Mouse (Mus musculus) cerebellum, postnatal 10 days (tissue): ENCODE results near the gene Kif1b.
"Not testable (repeated sequence)": the region's sequence is repeated elsewhere in the genome, so short reads cannot be mapped to it uniquely, and the experiment has no call there.

Source experiments
- DNase-seq, 2 experiments: peaks; one replicate each; pipeline ENCODE4 v3.0.0; 2021; ENCODE audit warnings: mixed read lengths in 2 of 2

The Kif1b gene

GRCm38 (mm10) chr4:149218476-149218875, 89.0 kb downstream of the Kif1b start:
- no peak for DNase-seq

GRCm38 (mm10) chr4:149215982-149216381, 91.5 kb downstream of the Kif1b start:
- DNase-seq: no peak

GRCm38 (mm10) chr4:149215397-149215796, 92.1 kb downstream of the Kif1b start:
- no peak for DNase-seq

GRCm38 (mm10) chr4:149214468-149214867, 93.0 kb downstream of the Kif1b start:
- not testable (repeated sequence) for DNase-seq

- DNase-seq: no peak
Measured at GRCm38 (mm10) chr4:149213466-149213865, 94.0 kb downstream of the Kif1b start.

GRCm38 (mm10) chr4:149211441-149211840, 96.1 kb downstream of the Kif1b start:
- DNase-seq: peak; percentile 26 to 46

GRCm38 (mm10) chr4:149202467-149202866, 105.0 kb downstream of the Kif1b start:
- DNase-seq: peak in 1 of 2 experiments; percentile 19

- DNase-seq: no peak
Measured at GRCm38 (mm10) chr4:149201110-149201509, 106.4 kb downstream of the Kif1b start.

- DNase-seq: no peak
Measured at GRCm38 (mm10) chr4:149197180-149197579, 110.3 kb downstream of the Kif1b start.

GRCm38 (mm10) chr4:149191103-149191502, 116.4 kb downstream of the Kif1b start:
- no peak for DNase-seq

- no peak for DNase-seq
Measured at GRCm38 (mm10) chr4:149188563-149188962, 118.9 kb downstream of the Kif1b start.

GRCm38 (mm10) chr4:149182755-149183154, 124.7 kb downstream of the Kif1b start:
- DNase-seq: peak; percentile 37 to 40

- DNase-seq: no peak
Measured at GRCm38 (mm10) chr4:149182192-149182591, 125.3 kb downstream of the Kif1b start.

- DNase-seq: no peak
Measured at GRCm38 (mm10) chr4:149179573-149179972, 127.9 kb downstream of the Kif1b start.

- DNase-seq: no peak
Measured at GRCm38 (mm10) chr4:149179160-149179559, 128.3 kb downstream of the Kif1b start.

GRCm38 (mm10) chr4:149178328-149178727, 129.2 kb downstream of the Kif1b start:
- no peak for DNase-seq

- DNase-seq: no peak
Measured at GRCm38 (mm10) chr4:149177046-149177445, 130.4 kb downstream of the Kif1b start.

- no peak for DNase-seq
Measured at GRCm38 (mm10) chr4:149176645-149177044, 130.8 kb downstream of the Kif1b start.

- no peak for DNase-seq
Measured at GRCm38 (mm10) chr4:149173661-149174060, 133.8 kb downstream of the Kif1b start.

- DNase-seq: peak; percentile 56 to 71
Measured at GRCm38 (mm10) chr4:149172666-149173065, 134.8 kb downstream of the Kif1b start.

GRCm38 (mm10) chr4:149172083-149172482, 135.4 kb downstream of the Kif1b start:
- DNase-seq: no peak

- DNase-seq: no peak
Measured at GRCm38 (mm10) chr4:149171581-149171981, 135.9 kb downstream of the Kif1b start.

- DNase-seq: no peak
Measured at GRCm38 (mm10) chr4:149170394-149170931, 137.0 kb downstream of the Kif1b start.

- not testable (repeated sequence) for DNase-seq
Measured at GRCm38 (mm10) chr4:149169926-149170325, 137.6 kb downstream of the Kif1b start.

- DNase-seq: no peak
Measured at GRCm38 (mm10) chr4:149168016-149168415, 139.5 kb downstream of the Kif1b start.
